Mouse (Mus musculus) adrenal gland, adult 8-10 months (tissue): Measurements from ENCODE around the gene Pth1r. TPM values are rescaled to one million over a fixed set of nuclear protein-coding genes. Genes with fewer than 3 reads are reported as not detected.
A peak's percentile ranks its signal among the peaks of the same experiment; 100 is the strongest.

Source experiments
- DNase-seq: peaks from one replicate; pipeline ENCODE4 v3.0.0; 2022
- total RNA-seq, 4 experiments: library from RNA; stranded (reverse); gene quantifications; 2 replicates each; pipeline ENCODE4 v1.2.4; 2022

The Pth1r gene
- total RNA-seq, 4 experiments from 2014 or later = 7.2 to 12.3 (median 9.3) TPM

DNA sequence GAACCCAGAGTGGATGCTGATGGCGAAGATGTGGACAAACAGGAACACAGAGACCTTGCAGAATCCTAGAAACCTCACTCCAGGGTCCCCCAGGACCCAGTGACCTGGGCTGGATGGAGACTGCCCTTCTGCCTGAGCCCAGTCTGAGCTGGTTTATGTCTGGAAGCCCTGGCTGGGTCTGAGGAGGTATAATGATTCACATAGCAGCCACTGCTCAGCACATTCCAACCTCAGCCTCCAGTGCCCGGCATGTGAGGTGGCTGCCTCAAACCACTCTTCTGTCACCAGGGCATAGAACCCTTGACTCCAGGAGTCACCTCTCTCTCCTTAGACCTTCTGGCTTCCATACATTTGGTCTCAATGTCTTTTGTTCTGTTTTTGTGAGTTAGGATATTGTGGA, 1.5 kb upstream of the Pth1r start:
- DNase-seq = no peak

- DNase-seq = no peak
These were observed 707 bp downstream of the Pth1r start for GRCm38 (mm10) chr9:110746238-110746637.

DNA sequence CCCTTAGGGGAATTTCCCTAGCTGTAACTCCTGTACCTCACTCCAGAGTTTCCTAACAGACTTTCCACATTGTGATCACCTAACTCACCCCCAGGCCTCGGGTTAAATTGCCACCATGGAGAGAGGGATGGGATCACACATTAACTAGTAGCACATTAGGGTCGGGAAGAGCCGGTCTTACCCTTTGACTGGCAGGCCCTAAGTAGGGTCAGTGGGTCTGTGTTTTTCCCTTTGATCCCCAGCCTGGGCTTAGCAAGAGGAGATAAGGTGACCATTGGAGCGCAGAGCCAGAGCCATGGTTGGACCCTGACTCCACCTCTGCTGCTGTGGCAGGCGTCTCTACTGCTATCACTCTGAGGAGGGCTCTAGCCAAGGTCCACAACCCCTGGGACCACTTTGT, 1.2 kb downstream of the Pth1r start:
- no peak for DNase-seq

GRCm38 (mm10) chr9:110743456-110744323, 3.3 kb downstream of the Pth1r start:
- no peak for DNase-seq

DNA sequence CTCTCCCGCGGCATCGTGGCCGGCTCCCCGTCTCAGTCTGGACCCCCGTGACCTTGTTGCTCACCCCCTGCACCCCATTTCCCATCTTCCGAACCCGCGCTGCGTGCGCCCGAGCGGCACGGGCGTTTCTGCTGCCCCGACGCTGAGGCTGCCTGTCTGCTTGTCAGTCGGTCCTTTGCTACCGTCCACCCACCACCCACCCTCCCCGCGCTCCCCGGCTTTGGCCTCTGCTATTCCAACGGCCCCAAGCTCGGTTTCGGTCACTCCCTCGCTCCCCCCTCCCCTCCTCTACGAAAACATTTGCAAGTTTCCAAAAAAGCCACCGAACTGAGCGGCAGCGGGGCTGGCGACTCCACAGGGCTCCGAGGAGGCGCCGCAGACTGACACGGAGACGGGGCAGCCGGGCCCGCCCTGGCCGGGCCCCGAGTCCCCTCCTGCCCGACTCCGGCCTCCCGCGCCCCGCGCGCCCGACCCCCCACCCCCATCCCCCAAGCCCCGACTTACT, 3.9 kb downstream of the Pth1r start:
- DNase-seq = no peak

GRCm38 (mm10) chr9:110742295-110742950, 4.5 kb downstream of the Pth1r start:
- no peak for DNase-seq

DNA sequence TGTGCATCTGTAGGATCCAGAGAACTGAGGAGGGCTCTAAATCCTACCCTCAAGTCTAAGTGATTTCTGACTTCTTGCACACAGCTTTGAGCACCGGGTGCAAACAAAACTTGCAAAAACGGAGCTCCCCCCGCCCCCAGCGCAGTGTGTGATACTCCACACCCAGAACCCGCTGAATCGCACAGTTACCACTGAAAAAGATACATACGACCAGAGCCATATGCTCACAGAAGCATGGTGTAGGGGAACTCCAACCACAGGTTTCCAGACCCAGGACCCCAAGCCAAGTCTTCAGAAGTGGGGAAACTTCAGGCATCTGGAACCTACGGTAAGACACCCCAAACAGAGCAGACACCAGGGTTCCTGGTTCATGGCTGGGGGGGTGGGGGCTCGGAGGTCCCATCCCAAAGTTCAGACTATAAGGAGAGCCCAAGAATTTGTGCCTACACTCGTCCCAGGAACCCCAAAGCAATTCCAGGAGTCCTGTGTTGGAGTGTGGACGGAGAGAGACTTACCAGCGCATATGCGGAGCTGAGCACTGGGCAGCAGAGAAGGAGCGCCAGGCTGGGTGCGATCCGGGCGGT, 5.1 kb downstream of the Pth1r start, which contains the start of gene Myl3:
Myl3 (plus strand) TSS at position 151 of the 584 bp plus-strand sequence.
- no peak for DNase-seq

DNA sequence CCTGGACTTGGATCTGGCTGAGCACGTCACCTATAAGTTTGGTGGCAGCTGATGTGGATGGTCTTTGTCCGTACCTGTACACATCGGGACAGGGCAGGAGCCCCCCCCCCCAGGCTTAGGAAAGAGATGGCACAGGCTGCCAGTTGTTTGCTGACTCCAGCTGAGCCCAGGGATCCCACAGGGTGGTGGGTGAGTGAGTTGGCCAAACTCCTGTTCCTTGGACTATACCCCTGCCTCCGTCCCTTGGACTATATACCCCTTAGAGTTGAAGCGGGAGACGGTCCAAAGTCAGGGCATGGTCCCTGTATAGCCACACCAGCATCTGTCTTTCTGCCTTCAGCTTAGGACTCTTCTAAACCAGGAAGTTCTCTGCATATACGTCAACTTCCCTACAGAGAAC, 7.0 kb downstream of the Pth1r start:
- DNase-seq = no peak

- DNase-seq = no peak
These were observed 8.9 kb downstream of the Pth1r start for GRCm38 (mm10) chr9:110738054-110738453.

- DNase-seq = no peak
These were observed 10.6 kb downstream of the Pth1r start for GRCm38 (mm10) chr9:110736362-110736761.

DNA sequence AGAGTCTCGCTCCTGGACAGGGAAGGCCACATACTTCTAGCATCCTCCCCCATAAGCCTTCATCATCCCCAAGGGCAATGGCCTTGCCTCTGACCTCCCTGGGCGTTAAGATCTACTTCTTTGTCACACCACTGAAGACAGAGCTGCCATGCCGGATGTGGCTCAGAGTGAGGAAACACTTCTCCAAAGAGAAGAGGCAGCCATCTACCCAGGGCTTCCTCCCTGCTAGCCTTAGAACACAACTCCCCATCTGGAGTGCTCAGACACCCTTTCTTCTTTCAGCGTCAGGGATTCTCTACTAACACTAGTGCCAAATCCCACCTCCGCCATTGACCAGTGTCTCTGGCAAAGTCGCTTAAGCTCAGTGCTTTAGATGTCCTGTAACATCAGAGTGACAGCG, 12.8 kb downstream of the Pth1r start:
- DNase-seq = no peak

DNA sequence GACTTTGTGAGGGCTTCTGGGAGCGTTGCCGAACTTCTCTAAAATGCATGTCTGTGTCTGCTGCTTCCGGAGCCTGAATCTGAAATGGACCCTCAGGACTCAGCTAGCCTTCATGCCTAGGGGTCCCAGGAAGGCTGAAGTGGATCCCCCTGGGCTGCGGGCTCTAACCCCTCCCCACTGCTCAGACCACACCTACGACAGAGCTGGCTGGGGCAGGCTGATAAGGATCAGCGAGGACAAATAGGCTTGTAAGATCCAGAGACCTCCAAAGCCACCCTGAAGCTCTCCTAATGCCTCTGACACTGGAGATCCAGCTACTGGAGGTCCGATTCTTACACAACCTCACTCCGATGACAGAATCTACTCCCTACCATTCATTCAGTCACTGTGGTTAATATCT, 13.8 kb downstream of the Pth1r start:
- DNase-seq = no peak

- DNase-seq = peak; percentile 66
These were observed 14.3 kb downstream of the Pth1r start for GRCm38 (mm10) chr9:110732623-110733022.

DNA sequence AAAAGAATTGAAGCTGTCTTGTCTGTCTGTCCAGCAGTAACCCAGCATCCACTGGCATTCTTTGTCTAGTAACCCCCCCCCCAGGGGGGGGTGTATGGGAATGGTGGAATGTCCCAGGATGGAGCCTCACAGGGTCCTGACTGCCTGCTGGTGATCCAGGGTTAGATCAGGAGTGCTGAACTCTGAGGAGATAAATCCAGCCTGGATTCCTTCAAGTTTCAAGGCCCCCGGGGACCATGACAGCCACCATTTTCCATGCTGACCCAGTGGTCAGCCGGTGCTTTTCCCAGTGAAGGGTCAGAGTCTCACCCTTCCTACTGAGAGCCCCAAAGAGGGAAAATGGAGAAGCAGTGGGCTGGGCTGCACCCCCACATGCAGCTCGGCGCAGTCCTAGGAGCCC, 15.1 kb downstream of the Pth1r start:
- DNase-seq = no peak

- no peak for DNase-seq
These were observed 17.1 kb downstream of the Pth1r start for GRCm38 (mm10) chr9:110729841-110730240.

DNA sequence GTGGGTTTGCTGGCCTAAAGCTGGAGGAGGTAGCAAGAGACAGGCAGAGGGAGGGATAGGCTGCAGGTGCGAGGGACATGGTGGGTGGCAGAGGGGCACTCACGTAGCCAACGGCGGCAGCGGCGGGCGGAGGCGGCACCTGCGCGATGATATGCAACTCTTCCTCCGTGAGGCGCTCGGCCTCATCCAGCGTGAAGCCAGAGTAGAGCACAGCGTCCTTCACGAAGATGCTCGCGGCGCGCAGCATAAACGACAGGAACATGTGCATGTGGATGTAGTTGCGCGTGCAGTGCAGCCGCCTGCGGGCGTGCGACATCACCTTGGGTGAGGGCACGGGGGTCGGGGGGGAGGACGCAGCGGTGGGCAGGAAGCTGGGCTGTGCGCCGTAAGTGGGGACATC, 20.1 kb downstream of the Pth1r start:
- no peak for DNase-seq

GRCm38 (mm10) chr9:110725721-110726135, 21.2 kb downstream of the Pth1r start:
- DNase-seq = peak; percentile 45

DNA sequence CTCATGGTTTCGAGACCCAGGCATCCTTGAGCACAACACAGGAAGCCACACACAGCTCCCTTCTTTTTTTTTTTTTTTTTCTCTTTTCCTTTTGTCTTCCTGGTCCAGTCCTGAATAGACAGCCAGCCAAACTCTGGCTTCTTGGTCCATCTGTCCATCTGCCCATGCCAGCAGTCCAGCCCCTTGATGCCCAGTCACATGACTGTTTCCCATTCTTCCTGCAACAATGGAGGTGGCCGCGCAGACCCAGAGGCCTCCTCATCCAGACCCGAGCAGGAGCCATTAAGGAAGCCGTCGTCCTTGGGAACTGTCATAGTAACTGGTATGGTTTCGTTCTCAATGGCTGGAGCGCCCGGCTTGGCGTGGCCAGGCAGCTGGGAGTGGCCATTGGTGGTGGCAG, 24.9 kb downstream of the Pth1r start:
- DNase-seq = no peak

- DNase-seq = no peak
These were observed 27.0 kb downstream of the Pth1r start for GRCm38 (mm10) chr9:110719977-110720376.

GRCm38 (mm10) chr9:110718810-110719209, 28.1 kb downstream of the Pth1r start:
- no peak for DNase-seq

DNA sequence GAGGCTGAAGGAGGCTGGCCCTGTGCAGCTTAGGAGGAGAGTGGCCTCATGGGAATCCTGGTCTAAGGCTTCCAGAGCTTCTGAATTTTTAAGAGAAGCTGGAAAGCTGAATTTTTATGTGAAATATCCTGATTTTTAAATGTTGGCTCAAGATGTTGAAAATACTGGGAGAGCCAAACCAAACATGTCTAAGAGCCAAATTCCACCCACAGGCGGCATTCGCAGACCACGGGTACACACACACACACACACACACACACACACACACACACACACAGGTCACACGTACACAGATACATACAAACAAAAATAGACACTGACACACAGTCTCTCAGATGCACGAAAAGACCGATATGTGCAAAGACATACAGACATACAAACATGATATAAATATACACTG, 28.9 kb downstream of the Pth1r start:
- DNase-seq = no peak

GRCm38 (mm10) chr9:110716775-110717174, 30.2 kb downstream of the Pth1r start:
- no peak for DNase-seq

DNA sequence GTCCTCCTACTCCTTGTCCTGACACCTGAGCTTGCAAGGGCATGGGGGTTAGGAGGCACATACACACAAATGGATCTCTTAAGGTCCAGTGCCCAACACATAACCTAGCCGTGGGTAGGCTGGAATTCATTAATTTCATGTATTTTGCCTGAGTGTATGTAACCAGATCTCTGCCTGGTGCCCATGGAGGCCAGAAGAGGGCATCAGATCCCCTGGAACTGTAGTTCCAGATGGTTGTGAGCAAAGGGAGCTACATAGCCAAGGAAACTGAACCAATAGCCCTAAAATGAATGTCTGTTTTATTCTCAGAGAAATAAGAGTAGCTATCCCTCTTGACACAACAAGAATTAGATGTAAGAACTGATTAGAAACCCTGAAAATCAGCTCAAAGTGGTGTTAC, 31.5 kb downstream of the Pth1r start:
- DNase-seq = no peak
